ENCODE assay signal across 8 mouse cellular contexts in the genomic region with DNA sequence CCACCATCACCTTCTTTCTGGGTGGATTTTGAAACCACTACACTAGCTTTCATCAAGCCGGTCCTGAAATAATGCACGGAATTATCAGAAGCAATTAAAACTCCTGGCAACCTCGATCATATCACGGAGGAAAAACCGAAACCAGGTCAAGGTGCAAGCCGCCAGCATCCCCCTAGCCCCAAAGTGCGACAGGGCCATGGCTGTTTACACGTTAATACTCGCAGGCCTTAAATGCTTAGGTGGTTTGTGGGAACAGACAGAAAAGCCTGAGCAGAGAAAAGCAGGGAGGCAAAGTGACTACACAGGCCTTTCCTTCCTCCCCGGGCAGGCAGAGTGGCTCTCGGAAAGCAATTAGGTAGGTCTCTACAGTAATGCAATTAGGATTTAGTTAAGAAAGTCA. TPM values are rescaled to one million over a fixed set of nuclear protein-coding genes. Genes with fewer than 3 reads are reported as not detected.
DNase-seq lines count a peak whose midpoint lies in the region; ATAC-seq and TF ChIP-seq lines count a peak whose summit lies in the region.

No protein-coding gene starts in this region.

- TF ChIP-seq EP300 in liver, embryonic 14.5 days (IDR thresholded peaks at IDR 0.05; ENCODE audit: low read depth), result no peak

- peak overlapping the region; percentile 76 for H3K4me2 ChIP-seq in embryonic facial prominence, embryonic 13.5 days
- H3K4me2 ChIP-seq in hindbrain, embryonic 15.5 days, result peak overlapping the region; percentile 74
- H3K4me2 ChIP-seq in liver, embryonic 14.5 days (ENCODE audit: low read depth), result peak overlapping the region; percentile 91
- H3K4me2 ChIP-seq in stomach, embryonic 15.5 days, result peak overlapping the region; percentile 63

- peak overlapping the region; percentile 85 for H3K4me3 ChIP-seq in embryonic facial prominence, embryonic 13.5 days
- H3K4me3 ChIP-seq in hindbrain, embryonic 15.5 days, result peak overlapping the region; percentile 76
- H3K4me3 ChIP-seq in liver, embryonic 14.5 days (ENCODE audit: insufficient read depth in 1 of 2, low read depth in 2 of 2, low read length in 2 of 2), result peak overlapping the region; percentile 66 to 83
- peak overlapping the region; percentile 64 for H3K4me3 ChIP-seq in stomach, embryonic 15.5 days (replicated peaks)

- peak; percentile 36 to 40 for DNase-seq in adrenal gland, postnatal 36 days
- no peak for DNase-seq in adrenal gland, postnatal 4 days (ENCODE audit: low spot score in 2 of 2)
- peak; percentile 52 for DNase-seq in CD4-positive helper T cell, adult 2 months (ENCODE audit: low read depth, low spot score)
- no peak for DNase-seq in liver, embryonic 14.5 days (ENCODE audit: low read depth in 3 of 3, low spot score in 3 of 3)

- peaks cover 32% of the 10 kb centered on the region for H3K4me1 ChIP-seq in embryonic facial prominence, embryonic 13.5 days
- peaks cover 46% of the 10 kb centered on the region for H3K4me1 ChIP-seq in hindbrain, embryonic 15.5 days (replicated peaks)
- H3K4me1 ChIP-seq in liver, embryonic 14.5 days (replicated peaks; ENCODE audit: control insufficient read depth in 2 of 2, insufficient read depth in 2 of 2, low read length in 1 of 2), result peaks cover 3 to 12% of the 10 kb centered on the region in 2 experiments; a peak in 3 of 4 replicates
- peaks cover 36% of the 10 kb centered on the region for H3K4me1 ChIP-seq in stomach, embryonic 15.5 days

- no peaks in the 10 kb centered on the region for H3K36me3 ChIP-seq in embryonic facial prominence, embryonic 13.5 days
- H3K36me3 ChIP-seq in hindbrain, embryonic 15.5 days, result no peaks in the 10 kb centered on the region
- no peaks in the 10 kb centered on the region for H3K36me3 ChIP-seq in liver, embryonic 14.5 days (replicated peaks; ENCODE audit: control insufficient read depth, insufficient read depth, low read depth)
- no peaks in the 10 kb centered on the region for H3K36me3 ChIP-seq in stomach, embryonic 15.5 days

- no peak for ATAC-seq in embryonic facial prominence, embryonic 13.5 days (ENCODE audit: insufficient number of reproducible peaks, insufficient read depth, low FRiP score, low TSS enrichment, low read depth)
- no peak for ATAC-seq in hindbrain, embryonic 15.5 days (ENCODE audit: low FRiP score, low read depth)
- no peak for ATAC-seq in liver, embryonic 14.5 days (ENCODE audit: insufficient read depth)
- ATAC-seq in stomach, embryonic 15.5 days (ENCODE audit: insufficient read depth, low FRiP score, low read depth), result no peak
- ATAC-seq in granulocyte monocyte progenitor cell, adult 5-6 weeks (replicated peaks; ENCODE audit: poor library complexity, severe bottlenecking), result no peak

- 3% methylated on average over 11 of the region's 11 CpGs for WGBS in embryonic facial prominence, embryonic 13.5 days
- WGBS in hindbrain, embryonic 15.5 days, result 7% methylated on average over 11 of the region's 11 CpGs
- 11% methylated on average over 11 of the region's 11 CpGs for WGBS in liver, embryonic 14.5 days (ENCODE audit: insufficient replicate concordance)
- 10% methylated on average over 11 of the region's 11 CpGs for WGBS in stomach, embryonic 15.5 days

- H3K27ac ChIP-seq in embryonic facial prominence, embryonic 13.5 days, result peak overlapping the region; percentile 93
- peak overlapping the region; percentile 90 for H3K27ac ChIP-seq in hindbrain, embryonic 15.5 days (replicated peaks)
- H3K27ac ChIP-seq in liver, embryonic 14.5 days, result no peak overlapping the region
- H3K27ac ChIP-seq in stomach, embryonic 15.5 days, result peak overlapping the region; percentile 91; the same call in 1 of the 2 replicates

- TF ChIP-seq CTCF in liver, embryonic 14.5 days (IDR thresholded peaks at IDR 0.05; ENCODE audit: low read depth), result no peak

- no peaks in the 10 kb centered on the region for H3K9me3 ChIP-seq in embryonic facial prominence, embryonic 13.5 days
- H3K9me3 ChIP-seq in hindbrain, embryonic 15.5 days, result no peaks in the 10 kb centered on the region
- H3K9me3 ChIP-seq in liver, embryonic 14.5 days (ENCODE audit: control insufficient read depth, low read length), result no peaks in the 10 kb centered on the region
- no peaks in the 10 kb centered on the region for H3K9me3 ChIP-seq in stomach, embryonic 15.5 days

- no peaks in the 10 kb centered on the region for H3K27me3 ChIP-seq in embryonic facial prominence, embryonic 13.5 days
- H3K27me3 ChIP-seq in hindbrain, embryonic 15.5 days, result no peaks in the 10 kb centered on the region
- H3K27me3 ChIP-seq in liver, embryonic 14.5 days (ENCODE audit: control insufficient read depth, insufficient read depth, low read length), result no peaks in the 10 kb centered on the region
- H3K27me3 ChIP-seq in stomach, embryonic 15.5 days (replicated peaks), result no peaks in the 10 kb centered on the region

- H3K9ac ChIP-seq in embryonic facial prominence, embryonic 13.5 days, result peak overlapping the region; percentile 90
- peak overlapping the region; percentile 82 for H3K9ac ChIP-seq in hindbrain, embryonic 15.5 days
- peak overlapping the region; percentile 81 for H3K9ac ChIP-seq in liver, embryonic 14.5 days (replicated peaks)
- H3K9ac ChIP-seq in stomach, embryonic 15.5 days, result peak overlapping the region; percentile 72; the same call in 1 of the 2 replicates

RNA-seq across cellular contexts. Expression of gene Hdac4, which starts 16.4 kb away (rescaled TPM):
- total RNA-seq in adrenal gland, postnatal 36 days (2021), result 10 to 100 TPM; 76.9 to 97.4 TPM
- total RNA-seq in adrenal gland, postnatal 4 days (2021), result 10 to 100 TPM; 93.3 to 97.8 TPM
- 34.6 and 34.7 TPM in 2 replicates for polyA plus RNA-seq in embryonic facial prominence, embryonic 13.5 days (2015; fragmentation: Nextera tagmentation; extraction: Ambion mirVana)
- polyA plus RNA-seq in hindbrain, embryonic 15.5 days (2015; fragmentation: Nextera tagmentation; extraction: Ambion mirVana), result 30.3 and 32.4 TPM in 2 replicates
- 1.3 and 1.5 TPM in 2 replicates for polyA plus RNA-seq in liver, embryonic 14.5 days (2012; rRNA removed)
- 3.0 and 3.1 TPM in 2 replicates for polyA plus RNA-seq in liver, embryonic 14.5 days (2014; fragmentation: Nextera tagmentation; extraction: Ambion mirVana)
- polyA plus RNA-seq in stomach, embryonic 15.5 days (2015; fragmentation: Nextera tagmentation; extraction: Ambion mirVana), result 17.3 and 18.2 TPM in 2 replicates
- 11.7 and 13.0 TPM in 2 replicates for total RNA-seq in granulocyte monocyte progenitor cell, adult 5-6 weeks (2014; fragmentation: Nextera tagmentation)
- 12.1 and 13.8 TPM in 2 replicates for total RNA-seq in granulocyte monocyte progenitor cell, adult 5-6 weeks (2017)

Comparison
In these comparisons a context has a peak if more than half of its experiments do, and no peak if none do; other contexts are left out.
1. DNase-seq: peak in adrenal gland, postnatal 36 days (2 of 2) and CD4-positive helper T cell, adult 2 months (single experiment); none in adrenal gland, postnatal 4 days (0 of 2) and liver, embryonic 14.5 days (0 of 3).
2. Peak in every context shown above with its lines, with median percentiles within 50 percentile points of each other: H3K4me2 ChIP-seq, H3K4me3 ChIP-seq and H3K9ac ChIP-seq.